Mouse (Mus musculus): ENCODE data around the gene Acp2. TPM values are rescaled to one million over a fixed set of nuclear protein-coding genes. Genes with fewer than 3 reads are reported as not detected.

The Acp2 gene
- total RNA-seq, 2 experiments from 2014 or later: 0.77 to 4.5 TPM

- ATAC-seq (replicated peaks; ENCODE audit: low FRiP score, poor library complexity, severe bottlenecking): no peak
Observed at GRCm38 (mm10) chr2:91252512-91252911, 49.8 kb downstream of the Acp2 start.

DNA sequence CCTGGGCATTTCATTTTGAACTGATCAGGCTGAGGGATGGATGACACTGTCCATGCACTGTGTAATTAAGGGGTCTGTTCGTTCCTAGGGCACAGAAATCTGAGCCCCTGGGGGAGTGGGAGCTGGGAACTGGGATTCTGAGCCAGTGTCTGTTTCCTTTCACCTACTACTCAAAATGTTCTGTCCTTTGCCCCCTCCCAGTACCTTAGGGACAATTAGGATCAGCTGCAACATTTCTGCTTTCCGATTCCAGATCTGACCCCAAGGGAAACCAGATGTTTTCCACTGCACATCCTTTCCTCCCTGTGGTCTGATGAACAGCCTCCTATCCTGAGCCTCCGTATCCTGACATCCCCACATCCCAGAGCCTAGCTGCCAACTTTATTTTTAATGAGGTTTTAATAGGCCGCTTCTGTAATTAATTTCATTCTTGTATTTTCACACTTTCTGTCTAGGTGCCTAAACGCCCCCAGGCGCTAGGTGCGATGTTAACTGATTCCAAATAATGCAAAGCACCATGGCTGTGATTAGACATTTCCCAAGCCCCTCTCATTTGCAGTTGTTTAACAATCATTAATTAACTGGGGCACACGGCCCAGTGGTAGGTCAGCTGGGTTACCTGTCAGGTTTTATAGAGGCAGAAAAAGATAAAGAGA is 52.2 kb downstream of the Acp2 start:
- ATAC-seq (replicated peaks; ENCODE audit: low FRiP score, poor library complexity, severe bottlenecking): no peak

GRCm38 (mm10) chr2:91255661-91256150 is 53.0 kb downstream of the Acp2 start, which contains the start of gene Pacsin3:
Pacsin3 (plus strand) TSS chr2:91255954.
- no peak for ATAC-seq (replicated peaks; ENCODE audit: low FRiP score, poor library complexity, severe bottlenecking)

DNA sequence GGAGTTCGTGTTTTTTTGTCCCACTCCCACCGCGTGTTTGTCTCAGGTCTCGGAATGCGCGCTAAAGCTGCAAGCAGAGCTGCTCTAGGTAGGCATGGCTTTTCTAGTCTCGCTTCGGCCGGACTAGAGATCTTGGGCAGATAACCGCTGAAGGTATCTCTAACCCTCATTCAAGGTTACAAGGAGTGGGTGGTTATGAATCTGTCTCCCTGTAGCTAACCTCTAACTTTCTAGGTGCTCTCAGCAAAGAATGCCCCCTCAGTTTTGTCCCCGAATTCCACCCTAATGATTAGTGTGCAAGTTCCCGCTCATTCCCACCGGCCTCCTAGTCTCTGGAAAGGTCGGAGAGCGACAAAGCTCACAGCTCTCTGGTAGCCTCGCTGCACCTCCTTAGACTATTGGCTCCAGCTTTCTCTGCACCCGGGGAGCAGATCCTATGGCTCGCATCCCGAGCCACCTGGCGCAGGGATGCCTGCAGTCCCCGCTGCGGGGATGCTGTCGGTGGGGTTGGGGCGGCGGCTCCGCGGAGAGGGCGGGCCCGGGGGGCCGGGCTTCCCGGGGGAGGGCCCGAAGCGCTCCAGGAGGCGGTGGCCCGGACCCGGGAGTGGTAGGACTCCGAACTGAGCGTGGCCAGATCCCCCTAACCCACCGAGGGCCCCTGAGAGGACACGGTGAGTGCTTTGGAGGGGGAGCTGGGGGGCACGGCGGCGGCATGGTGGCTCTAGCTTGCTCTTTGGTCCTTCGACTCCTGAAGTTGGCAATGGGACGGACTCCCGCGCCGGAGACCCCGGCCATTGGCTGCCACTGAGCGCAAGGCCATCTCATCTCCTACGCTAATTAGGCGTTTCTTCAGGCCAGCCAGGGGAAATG is 53.8 kb downstream of the Acp2 start:
- ATAC-seq (replicated peaks; ENCODE audit: low FRiP score, poor library complexity, severe bottlenecking): no peak

GRCm38 (mm10) chr2:91257126-91257980 is 54.7 kb downstream of the Acp2 start:
- no peak for ATAC-seq (replicated peaks; ENCODE audit: low FRiP score, poor library complexity, severe bottlenecking)

DNA sequence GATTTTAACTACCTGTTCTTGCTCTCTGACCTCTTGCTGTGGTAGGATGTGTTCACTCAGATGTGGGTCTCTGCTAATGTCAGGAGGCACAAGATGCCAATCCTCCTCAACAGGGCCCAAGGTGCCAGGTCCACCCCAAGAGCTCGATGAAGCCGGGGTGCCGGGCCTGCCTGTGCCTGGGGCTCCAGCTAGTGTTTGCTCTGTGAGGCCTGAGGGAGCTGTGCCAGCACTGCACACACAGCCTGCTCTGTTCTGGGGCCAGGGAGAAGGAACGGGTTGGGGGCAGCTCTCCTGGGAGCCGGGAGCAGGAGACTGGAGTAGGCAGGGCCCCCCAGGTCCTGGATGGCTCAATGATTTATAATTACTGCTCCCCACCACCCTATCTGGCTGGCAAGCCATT is 55.4 kb downstream of the Acp2 start:
- ATAC-seq (replicated peaks; ENCODE audit: low FRiP score, poor library complexity, severe bottlenecking): no peak

- no peak for ATAC-seq (replicated peaks; ENCODE audit: low FRiP score, poor library complexity, severe bottlenecking)
Observed at GRCm38 (mm10) chr2:91258830-91259229, 56.1 kb downstream of the Acp2 start.

DNA sequence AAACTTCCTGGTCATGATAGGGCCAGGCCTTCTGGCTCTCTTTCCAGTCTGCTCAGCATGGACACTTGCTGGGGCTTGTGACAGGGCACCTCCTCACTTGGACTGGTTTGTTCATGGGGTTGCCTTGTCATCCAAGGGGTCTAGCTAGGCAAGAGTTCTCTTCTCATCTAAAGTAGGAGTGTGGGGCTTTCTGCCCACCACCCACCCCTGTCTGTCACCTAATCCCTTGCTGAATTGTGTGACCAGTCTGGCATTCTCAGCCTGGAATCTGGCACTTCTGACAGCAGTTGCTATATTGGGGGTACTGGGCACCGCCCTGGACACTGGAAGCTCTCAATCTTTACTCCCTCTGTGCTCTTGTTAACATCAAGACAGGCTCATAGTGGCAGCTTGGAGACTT is 56.8 kb downstream of the Acp2 start:
- no peak for ATAC-seq (replicated peaks; ENCODE audit: low FRiP score, poor library complexity, severe bottlenecking)

Other genes starting within 250 kb of the Acp2 start
- gene Rapsn, start 167.3 kb upstream of the Acp2 start, total RNA-seq (2015; ENCODE audit: low replicate concordance): not detected in 2 replicates
- not detected in 2 replicates for gene Rapsn, start 167.3 kb upstream of the Acp2 start, total RNA-seq (2017; ENCODE audit: low replicate concordance)
- 24.8 and 40.8 TPM in 2 replicates for gene Psmc3, start 148.9 kb upstream of the Acp2 start, total RNA-seq (2015; ENCODE audit: low replicate concordance)
- 76.4 and 132 TPM in 2 replicates for gene Psmc3, start 148.9 kb upstream of the Acp2 start, total RNA-seq (2017; ENCODE audit: low replicate concordance)
- gene Slc39a13, start 132.5 kb upstream of the Acp2 start, total RNA-seq (2015; ENCODE audit: low replicate concordance): 6.9 TPM in 1 of 2 replicates, not detected in the other
- 0.98 and 4.2 TPM in 2 replicates for gene Slc39a13, start 132.5 kb upstream of the Acp2 start, total RNA-seq (2017; ENCODE audit: low replicate concordance)
- 60.5 and 134 TPM in 2 replicates for gene Spi1, start 120.5 kb upstream of the Acp2 start, total RNA-seq (2015; ENCODE audit: low replicate concordance)
- 21.6 and 48.5 TPM in 2 replicates for gene Spi1, start 120.5 kb upstream of the Acp2 start, total RNA-seq (2017; ENCODE audit: low replicate concordance)
- 0.21 TPM in 1 of 2 replicates, not detected in the other for gene Mybpc3, start 84.7 kb upstream of the Acp2 start, total RNA-seq (2015; ENCODE audit: low replicate concordance)
- gene Mybpc3, start 84.7 kb upstream of the Acp2 start, total RNA-seq (2017; ENCODE audit: low replicate concordance): 0.56 TPM in 1 of 2 replicates, not detected in the other
- 4.6 and 31.5 TPM in 2 replicates for gene Madd, start 19.0 kb upstream of the Acp2 start, total RNA-seq (2015; ENCODE audit: low replicate concordance)
- 16.3 and 16.4 TPM in 2 replicates for gene Madd, start 19.0 kb upstream of the Acp2 start, total RNA-seq (2017; ENCODE audit: low replicate concordance)
- gene Nr1h3, start 51 bp upstream of the Acp2 start, total RNA-seq (2015; ENCODE audit: low replicate concordance): 1.3 TPM in 2 replicates
- 0.34 and 6.4 TPM in 2 replicates for gene Nr1h3, start 51 bp upstream of the Acp2 start, total RNA-seq (2017; ENCODE audit: low replicate concordance)
- gene Ddb2, start 34.1 kb downstream of the Acp2 start, total RNA-seq (2015; ENCODE audit: low replicate concordance): 1.3 and 2.5 TPM in 2 replicates
- 1.5 and 1.7 TPM in 2 replicates for gene Ddb2, start 34.1 kb downstream of the Acp2 start, total RNA-seq (2017; ENCODE audit: low replicate concordance)
- gene Pacsin3, start 53.1 kb downstream of the Acp2 start, total RNA-seq (2015; ENCODE audit: low replicate concordance): not detected in 2 replicates
- not detected in 2 replicates for gene Pacsin3, start 53.1 kb downstream of the Acp2 start, total RNA-seq (2017; ENCODE audit: low replicate concordance)
- 11.3 and 23.1 TPM in 2 replicates for gene Arfgap2, start 62.1 kb downstream of the Acp2 start, total RNA-seq (2015; ENCODE audit: low replicate concordance)
- 18.7 and 28.9 TPM in 2 replicates for gene Arfgap2, start 62.1 kb downstream of the Acp2 start, total RNA-seq (2017; ENCODE audit: low replicate concordance)
- 0.38 and 1.3 TPM in 2 replicates for gene 1110051M20Rik, start 241.8 kb downstream of the Acp2 start, total RNA-seq (2015; ENCODE audit: low replicate concordance)
- 0.94 TPM in 1 of 2 replicates, not detected in the other for gene 1110051M20Rik, start 241.8 kb downstream of the Acp2 start, total RNA-seq (2017; ENCODE audit: low replicate concordance)

Data from erythroblast, adult 5-6 weeks (primary cell).